Comparison of ENCODE assay signal across 8 mouse cellular contexts in genomic region chrX:99043275-99043674, GRCm38 (mm10). TPM values are rescaled to one million over a fixed set of nuclear protein-coding genes. Genes with fewer than 3 reads are reported as not detected.
DNase-seq lines count a peak whose midpoint lies in the region; ATAC-seq and TF ChIP-seq lines count a peak whose summit lies in the region.

No protein-coding gene starts in this region.

- 28% methylated on average over 6 of the region's 6 CpGs for WGBS in heart, embryonic 12.5 days
- WGBS in hindbrain, embryonic 14.5 days = 48% methylated on average over 6 of the region's 6 CpGs
- WGBS in midbrain, embryonic 11.5 days = 36% methylated on average over 6 of the region's 6 CpGs

- H3K27ac ChIP-seq in heart, embryonic 12.5 days (ENCODE audit: poor library complexity, severe bottlenecking) = peak overlapping the region; percentile 82; the same call in 1 of the 2 replicates
- H3K27ac ChIP-seq in bone marrow macrophage, adult 2 months (ENCODE audit: insufficient read depth, low read depth, low read length) = peak overlapping the region; percentile 87
- H3K27ac ChIP-seq in hindbrain, embryonic 14.5 days = no peak overlapping the region
- no peak overlapping the region for H3K27ac ChIP-seq in midbrain, embryonic 11.5 days (ENCODE audit: low read depth, low read length)

- H3K4me3 ChIP-seq in heart, embryonic 12.5 days = peak overlapping the region; percentile 64
- peak overlapping the region; percentile 93 for H3K4me3 ChIP-seq in bone marrow macrophage, adult 2 months (ENCODE audit: insufficient read depth, low read length)
- peak overlapping the region; percentile 35 for H3K4me3 ChIP-seq in hindbrain, embryonic 14.5 days (replicated peaks; ENCODE audit: low read length)
- H3K4me3 ChIP-seq in midbrain, embryonic 11.5 days (ENCODE audit: low read depth, low read length) = no peak overlapping the region

- peak overlapping the region; percentile 88 for H3K9ac ChIP-seq in heart, embryonic 12.5 days
- H3K9ac ChIP-seq in hindbrain, embryonic 14.5 days = 0 out of 2 replicates have a peak overlapping the region, but pooled peaks have one; percentile 31
- H3K9ac ChIP-seq in midbrain, embryonic 11.5 days (ENCODE audit: low read length) = peak overlapping the region; percentile 20; the same call in 1 of the 2 replicates

- TF ChIP-seq CTCF in bone marrow macrophage, adult 2 months (IDR thresholded peaks at IDR 0.05; ENCODE audit: low read depth, low read length) = no peak

- no peaks in the 10 kb centered on the region for H3K36me3 ChIP-seq in heart, embryonic 12.5 days
- no peaks in the 10 kb centered on the region for H3K36me3 ChIP-seq in hindbrain, embryonic 14.5 days (replicated peaks; ENCODE audit: control insufficient read depth, insufficient read depth)
- no peaks in the 10 kb centered on the region for H3K36me3 ChIP-seq in midbrain, embryonic 11.5 days (ENCODE audit: control insufficient read depth, insufficient read depth, low read length)

- no peak for ATAC-seq in heart, embryonic 12.5 days (ENCODE audit: insufficient number of reproducible peaks, low FRiP score)
- no peak for ATAC-seq in hindbrain, embryonic 14.5 days (ENCODE audit: low FRiP score)
- no peak for ATAC-seq in midbrain, embryonic 11.5 days (ENCODE audit: low FRiP score)

- no peaks in the 10 kb centered on the region for H3K9me3 ChIP-seq in heart, embryonic 12.5 days (replicated peaks)
- no peaks in the 10 kb centered on the region for H3K9me3 ChIP-seq in hindbrain, embryonic 14.5 days (ENCODE audit: control insufficient read depth, low read length)
- H3K9me3 ChIP-seq in midbrain, embryonic 11.5 days (ENCODE audit: control insufficient read depth, low read length) = no peaks in the 10 kb centered on the region

- no peak for DNase-seq in heart, adult 18-20 months
- no peak for DNase-seq in hindbrain, embryonic 14.5 days (ENCODE audit: low spot score)
- DNase-seq in midbrain, embryonic 11.5 days (ENCODE audit: low spot score, missing footprints) = no peak
- DNase-seq in embryo, embryonic 9.5 days (ENCODE audit: extremely low spot score) = no peak
- DNase-seq in embryo, embryonic 11 days = no peak
- no peak for DNase-seq in cerebellum, postnatal 4 days (ENCODE audit: low spot score in 2 of 2)

- no peak for TF ChIP-seq POLR2A in bone marrow macrophage, adult 2 months (IDR thresholded peaks at IDR 0.05; ENCODE audit: borderline replicate concordance, low read depth, low read length)

- H3K27me3 ChIP-seq in heart, embryonic 12.5 days (replicated peaks) = peaks cover 24% of the 10 kb centered on the region; the same call in 1 of the 2 replicates
- peaks cover 45% of the 10 kb centered on the region for H3K27me3 ChIP-seq in hindbrain, embryonic 14.5 days (ENCODE audit: control insufficient read depth, insufficient read depth, low read length)
- H3K27me3 ChIP-seq in midbrain, embryonic 11.5 days (ENCODE audit: control insufficient read depth, insufficient read depth, low read length) = peaks cover 33% of the 10 kb centered on the region

- H3K4me1 ChIP-seq in heart, embryonic 12.5 days (replicated peaks) = peaks cover 32% of the 10 kb centered on the region
- H3K4me1 ChIP-seq in bone marrow macrophage, adult 2 months (ENCODE audit: control insufficient read depth, insufficient read depth, low read length) = peaks cover 47% of the 10 kb centered on the region
- no peaks in the 10 kb centered on the region for H3K4me1 ChIP-seq in hindbrain, embryonic 14.5 days (replicated peaks; ENCODE audit: control insufficient read depth, insufficient read depth, low read length)
- no peaks in the 10 kb centered on the region; the same call in none of the 2 replicates for H3K4me1 ChIP-seq in midbrain, embryonic 11.5 days (ENCODE audit: control insufficient read depth, insufficient read depth, low read length)

- peak overlapping the region; percentile 88 for H3K4me2 ChIP-seq in heart, embryonic 12.5 days
- H3K4me2 ChIP-seq in hindbrain, embryonic 14.5 days (replicated peaks) = peak overlapping the region; percentile 60
- H3K4me2 ChIP-seq in midbrain, embryonic 11.5 days = peak overlapping the region; percentile 50

RNA-seq across cellular contexts. Expression of gene Stard8, which starts 40.2 kb away (rescaled TPM):
- polyA plus RNA-seq in heart, embryonic 12.5 days (2016; fragmentation: Nextera tagmentation; extraction: Ambion mirVana) = 19.8 and 19.9 TPM in 2 replicates
- total RNA-seq in heart, adult 18-20 months (2021) = 10 to 100 TPM; 28.1 to 30.4 TPM
- polyA plus RNA-seq in bone marrow macrophage, adult 2 months (2012; ENCODE audit: insufficient read depth, insufficient read length, missing spikeins) = 50.1 and 57.4 TPM in 2 replicates
- polyA plus RNA-seq in hindbrain, embryonic 14.5 days (2014; fragmentation: Nextera tagmentation; extraction: Ambion mirVana) = 3.8 and 5.5 TPM in 2 replicates
- 7.2 and 8.2 TPM in 2 replicates for polyA plus RNA-seq in midbrain, embryonic 11.5 days (2014; fragmentation: Nextera tagmentation; extraction: Ambion mirVana)

Comparison
In these comparisons a context has a peak if more than half of its experiments do, and no peak if none do; other contexts are left out.
1. H3K27ac ChIP-seq: peak in heart, embryonic 12.5 days (single experiment) and bone marrow macrophage, adult 2 months (single experiment); none in hindbrain, embryonic 14.5 days (single experiment) and midbrain, embryonic 11.5 days (single experiment).
2. H3K9ac ChIP-seq: peak in every context shown above with its lines; median percentile 88 in heart, embryonic 12.5 days; 31 in hindbrain, embryonic 14.5 days; 20 in midbrain, embryonic 11.5 days.
3. Peak in every context shown above with its lines, with median percentiles within 50 percentile points of each other: H3K4me2 ChIP-seq.